Mouse (Mus musculus): ENCODE results near the gene Gnb3.
"Not testable (repeated sequence)": the region's sequence is repeated elsewhere in the genome, so short reads cannot be mapped to it uniquely, and the experiment has no call there.

Gene Gnb3

GRCm38 (mm10) chr6:124816611-124817010, 23.5 kb downstream of the Gnb3 start:
- in situ Hi-C loops (cut with MboI, MseI), result no loop called here

- in situ Hi-C loops (cut with MboI, MseI), result no loop called here
Observed at GRCm38 (mm10) chr6:124814858-124815774, 25.0 kb downstream of the Gnb3 start.

GRCm38 (mm10) chr6:124814448-124814847, 25.6 kb downstream of the Gnb3 start:
- in situ Hi-C loops (cut with MboI, MseI), result no loop called here

- in situ Hi-C loops (cut with MboI, MseI), result no loop called here
Observed at GRCm38 (mm10) chr6:124813933-124814332, 26.1 kb downstream of the Gnb3 start, which contains the start of gene Tpi1. Gene Tpi1 (minus strand): TSS chr6:124814296.

GRCm38 (mm10) chr6:124813496-124813895, 26.6 kb downstream of the Gnb3 start:
- in situ Hi-C loops (cut with MboI, MseI), result no loop called here

- in situ Hi-C loops (cut with MboI, MseI), result no loop called here
Observed at GRCm38 (mm10) chr6:124812848-124813247, 27.2 kb downstream of the Gnb3 start.

- in situ Hi-C loops (cut with MboI, MseI), result no loop called here
Observed at GRCm38 (mm10) chr6:124811701-124812560, 28.1 kb downstream of the Gnb3 start.

GRCm38 (mm10) chr6:124811403-124811665, 28.7 kb downstream of the Gnb3 start:
- in situ Hi-C loops (cut with MboI, MseI), result no loop called here

GRCm38 (mm10) chr6:124810566-124811402, 29.3 kb downstream of the Gnb3 start:
- in situ Hi-C loops (cut with MboI, MseI), result not testable (repeated sequence)

GRCm38 (mm10) chr6:124809775-124810538, 30.1 kb downstream of the Gnb3 start:
- in situ Hi-C loops (cut with MboI, MseI), result loop anchor here (5.0 kb wide), 1 partner anchor 98 kb away; the partner anchor contains the start of genes Emg1 and Phb2

- in situ Hi-C loops (cut with MboI, MseI), result loop anchor here (5.0 kb wide), 1 partner anchor 97 kb away; the partner anchor contains the start of genes Emg1 and Phb2
Observed at GRCm38 (mm10) chr6:124809052-124809774, 30.9 kb downstream of the Gnb3 start.

GRCm38 (mm10) chr6:124808358-124809012, 31.6 kb downstream of the Gnb3 start, which contains the start of gene Spsb2:
Gene Spsb2 (plus strand): TSS chr6:124808661.
- in situ Hi-C loops (cut with MboI, MseI), result loop anchor here (5.0 kb wide), 1 partner anchor 96 kb away; the partner anchor contains the start of genes Emg1 and Phb2

- in situ Hi-C loops (cut with MboI, MseI), result loop anchor here (5.0 kb wide), 1 partner anchor 96 kb away; the partner anchor contains the start of genes Emg1 and Phb2
Observed at GRCm38 (mm10) chr6:124807986-124808357, 32.1 kb downstream of the Gnb3 start.

- in situ Hi-C loops (cut with MboI, MseI), result loop anchor here (5.0 kb wide), 1 partner anchor 95 kb away; the partner anchor contains the start of genes Emg1 and Phb2
Observed at GRCm38 (mm10) chr6:124807366-124807765, 32.7 kb downstream of the Gnb3 start.

- in situ Hi-C loops (cut with MboI, MseI), result loop anchor here (5.0 kb wide), 1 partner anchor 94 kb away; the partner anchor contains the start of genes Emg1 and Phb2
Observed at GRCm38 (mm10) chr6:124806446-124807140, 33.5 kb downstream of the Gnb3 start.

- in situ Hi-C loops (cut with MboI, MseI), result loop anchor here (5.0 kb wide), 1 partner anchor 93 kb away; the partner anchor contains the start of genes Emg1 and Phb2
Observed at GRCm38 (mm10) chr6:124805341-124806321, 34.4 kb downstream of the Gnb3 start.

GRCm38 (mm10) chr6:124804341-124804740, 35.7 kb downstream of the Gnb3 start:
- in situ Hi-C loops (cut with MboI, MseI), result no loop called here
